Mouse (Mus musculus) testis, adult 2 months (tissue): ENCODE measurements at regions not wholly inside any gene's neighbourhood (a gene's known extent, or its start where the extent isn't known, plus 50 kb on each side); places are given as distances from the start of the nearest gene placed in this dataset.

Experiments
- H3K27ac ChIP-seq: fragments of 200-500 bp; 2 replicates; pipeline ENCODE4 v1.5.1; 2012; ENCODE audit warnings: low read depth, low read length; ENCODE audit not compliant: control insufficient read depth, insufficient read depth
- H3K27me3 ChIP-seq: fragments of 200-500 bp; 2 replicates; pipeline ENCODE4 v1.6.1; 2012; ENCODE audit warnings: mild to moderate bottlenecking, low read length, moderate library complexity; ENCODE audit not compliant: control insufficient read depth, insufficient read depth
- H3K36me3 ChIP-seq: fragments of 200-500 bp; 2 replicates; pipeline ENCODE4 v1.6.1; 2012; ENCODE audit warnings: mild to moderate bottlenecking, low read length; ENCODE audit not compliant: control insufficient read depth, insufficient read depth
- H3K4me1 ChIP-seq: fragments of 200-500 bp; 2 replicates; pipeline ENCODE4 v1.6.1; 2012; ENCODE audit warnings: low read length; ENCODE audit not compliant: control insufficient read depth, insufficient read depth
- H3K4me3 ChIP-seq: fragments of 200-500 bp; 2 replicates; pipeline ENCODE4 v1.5.1; 2012; ENCODE audit warnings: low read depth, mild to moderate bottlenecking, low read length, moderate library complexity, mixed read lengths; ENCODE audit not compliant: control insufficient read depth
- CTCF ChIP-seq: fragments of 200-500 bp; IDR thresholded peaks from 2 replicates; pipeline ENCODE4 v1.5.1; 2012; ENCODE audit warnings: low read depth, mild to moderate bottlenecking, inconsistent platforms, low read length, moderate library complexity; ENCODE audit not compliant: control insufficient read depth, insufficient read depth, insufficient replicate concordance
- POLR2A ChIP-seq: fragments of 200-500 bp; IDR thresholded peaks from 2 replicates; pipeline ENCODE4 v1.6.1; 2012; ENCODE audit warnings: low read depth, mild to moderate bottlenecking, inconsistent platforms, low read length, moderate library complexity; ENCODE audit not compliant: control insufficient read depth

DNA sequence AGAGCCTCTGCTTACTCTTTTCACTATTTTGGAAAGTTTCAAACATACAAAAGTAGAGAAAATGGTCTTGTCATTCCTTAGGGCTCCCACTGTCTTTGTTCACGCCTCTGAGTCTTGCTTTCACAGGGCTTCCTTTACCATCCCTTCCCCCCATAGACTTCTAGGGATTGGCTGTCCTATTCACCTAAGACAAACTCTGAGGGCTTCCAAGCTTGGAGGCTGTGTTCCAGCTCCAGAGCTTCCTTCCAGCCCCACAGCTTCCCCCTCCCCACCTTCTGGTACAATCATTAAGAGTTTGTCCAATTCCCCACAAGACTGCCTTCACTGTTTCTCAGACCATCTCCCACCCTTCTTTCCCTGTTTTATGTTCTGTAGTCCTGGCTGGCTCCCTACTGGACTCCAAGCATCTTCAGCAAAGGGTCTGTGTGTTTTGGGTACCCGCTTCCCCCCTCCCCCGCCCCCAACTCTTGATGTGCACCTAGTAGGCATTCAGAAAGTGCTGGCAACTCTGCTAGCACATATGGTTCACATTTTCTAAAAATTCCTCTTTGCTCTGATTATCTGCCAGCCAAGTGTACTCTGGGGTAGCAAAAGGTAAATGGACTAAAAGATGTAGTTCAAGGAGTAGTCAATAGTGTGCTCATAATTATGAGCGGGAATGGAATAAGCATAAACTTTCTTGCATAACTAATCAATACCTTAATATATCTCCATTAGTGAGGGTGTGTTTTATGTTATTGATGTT is 344.0 kb downstream of the Slc4a3 start:
- TF ChIP-seq POLR2A (no peak), CTCF (no peak)

GRCm38 (mm10) chr1:75890636-75891276 is 344.7 kb downstream of the Slc4a3 start:
- Histone ChIP-seq H3K27ac (no peak overlapping the region), H3K27me3 (no peaks in the 10 kb centered on the region), H3K4me1 (no peaks in the 10 kb centered on the region), H3K36me3 (no peaks in the 10 kb centered on the region), H3K4me3 (no peak overlapping the region)
- no peak for TF ChIP-seq CTCF
- TF ChIP-seq POLR2A: no peak

More for the DNA sequence above, 344.0 kb downstream of the Slc4a3 start:
- H3K4me1 ChIP-seq: no peaks in the 10 kb centered on the region
- H3K27ac ChIP-seq: no peak overlapping the region
- no peak overlapping the region for H3K4me3 ChIP-seq
- no peaks in the 10 kb centered on the region for H3K27me3 ChIP-seq
- H3K36me3 ChIP-seq: no peaks in the 10 kb centered on the region

DNA sequence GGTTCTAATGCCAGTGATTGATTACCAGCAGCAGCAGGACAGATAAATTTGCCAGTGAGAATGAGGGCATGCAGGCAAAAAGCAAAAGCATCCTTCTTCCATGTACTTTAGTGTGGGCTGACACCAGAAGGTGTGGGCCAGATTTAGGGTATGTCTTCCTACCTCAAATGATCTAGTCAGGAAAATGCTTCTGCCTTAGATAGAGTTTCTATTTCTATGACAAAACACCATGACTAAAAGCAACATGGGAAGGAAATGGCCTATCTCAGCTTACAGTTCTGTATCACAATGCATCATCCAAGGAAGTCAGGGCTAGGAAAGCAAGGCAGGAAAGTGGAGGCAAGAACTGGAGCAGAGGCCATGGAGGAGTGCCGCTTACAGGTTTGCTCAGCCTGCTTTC is 349.5 kb downstream of the Slc4a3 start:
- no peaks in the 10 kb centered on the region for H3K27me3 ChIP-seq
- H3K4me1 ChIP-seq: no peaks in the 10 kb centered on the region
- TF ChIP-seq POLR2A: no peak
- TF ChIP-seq CTCF: no peak
- H3K27ac ChIP-seq: no peak overlapping the region
- no peaks in the 10 kb centered on the region for H3K36me3 ChIP-seq
- no peak overlapping the region for H3K4me3 ChIP-seq

GRCm38 (mm10) chr1:75901146-75901545 is 355.1 kb downstream of the Slc4a3 start:
- no peaks in the 10 kb centered on the region for H3K36me3 ChIP-seq
- H3K4me1 ChIP-seq: no peaks in the 10 kb centered on the region
- H3K4me3 ChIP-seq: no peak overlapping the region
- H3K27me3 ChIP-seq: no peaks in the 10 kb centered on the region
- no peak for TF ChIP-seq CTCF
- TF ChIP-seq POLR2A: no peak
- H3K27ac ChIP-seq: no peak overlapping the region

DNA sequence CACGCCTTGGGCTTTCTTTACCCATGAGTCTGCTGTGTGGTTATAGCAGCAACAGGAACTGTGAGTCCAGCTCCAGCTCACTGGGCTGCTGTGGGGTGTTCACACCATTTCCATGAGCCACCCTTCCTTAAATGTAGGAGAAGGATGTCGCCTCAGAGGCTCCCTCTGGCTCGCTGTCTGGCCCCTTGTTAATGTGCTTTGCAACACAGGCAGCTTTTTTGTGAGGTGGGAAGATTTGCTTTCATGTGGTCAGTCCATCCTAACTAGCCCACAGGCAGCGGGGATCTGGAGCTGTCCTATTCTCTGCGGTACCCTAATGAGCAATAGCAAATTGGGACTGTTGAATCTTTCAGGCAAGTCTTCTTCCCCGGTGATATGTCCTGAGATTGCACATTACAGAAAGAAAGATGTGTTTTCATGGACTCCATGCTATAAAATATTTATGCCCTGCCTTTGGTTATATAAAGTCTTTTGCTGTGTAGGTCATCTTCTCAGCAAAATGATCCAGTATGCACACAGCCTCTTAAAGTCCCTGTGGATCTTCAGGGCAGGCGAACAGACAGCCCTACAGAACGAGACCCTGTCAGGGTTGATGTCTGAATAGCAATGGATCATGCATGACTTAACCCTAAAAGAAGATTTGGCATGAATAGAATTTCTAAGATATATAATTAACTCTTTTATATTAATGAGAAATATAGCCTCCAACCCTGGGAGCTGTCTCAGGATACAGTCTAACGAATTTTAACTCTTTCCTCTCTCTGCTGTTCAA is 359.8 kb downstream of the Slc4a3 start:
- H3K4me3 ChIP-seq: no peak overlapping the region
- no peaks in the 10 kb centered on the region for H3K36me3 ChIP-seq
- no peaks in the 10 kb centered on the region for H3K4me1 ChIP-seq
- H3K27ac ChIP-seq: no peak overlapping the region
- no peaks in the 10 kb centered on the region for H3K27me3 ChIP-seq
- TF ChIP-seq POLR2A (no peak), CTCF (no peak)

DNA sequence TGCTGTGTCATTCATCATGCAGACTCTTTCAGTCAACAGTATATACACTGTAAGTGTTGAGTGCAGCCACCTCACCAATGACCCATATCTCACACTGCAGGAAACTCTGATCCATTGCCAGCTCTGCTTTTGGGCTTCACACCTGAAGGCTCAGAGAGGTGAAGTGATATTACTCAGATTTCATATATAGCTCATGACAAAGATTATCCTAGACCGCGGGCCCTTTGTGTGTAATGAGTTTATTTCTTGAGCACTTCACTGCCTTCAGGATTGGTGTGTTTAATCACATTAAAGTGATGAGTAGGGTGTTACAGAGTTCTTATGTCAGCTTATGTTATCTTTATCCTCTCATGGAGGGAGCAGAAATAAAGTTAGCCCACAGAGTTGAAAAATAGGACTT is 369.2 kb downstream of the Slc4a3 start:
- no peaks in the 10 kb centered on the region for H3K27me3 ChIP-seq
- H3K4me3 ChIP-seq: no peak overlapping the region
- TF ChIP-seq POLR2A (no peak), CTCF (no peak)
- no peaks in the 10 kb centered on the region for H3K36me3 ChIP-seq
- no peak overlapping the region for H3K27ac ChIP-seq
- no peaks in the 10 kb centered on the region for H3K4me1 ChIP-seq

GRCm38 (mm10) chr1:75916181-75916580 is 370.1 kb downstream of the Slc4a3 start:
- H3K27me3 ChIP-seq: no peaks in the 10 kb centered on the region
- no peak for TF ChIP-seq CTCF
- TF ChIP-seq POLR2A: no peak

More at GRCm38 (mm10) chr1:75916181-75916580, 370.1 kb downstream of the Slc4a3 start:
- H3K4me3 ChIP-seq: no peak overlapping the region
- H3K27ac ChIP-seq: no peak overlapping the region
- H3K36me3 ChIP-seq: no peaks in the 10 kb centered on the region
- H3K4me1 ChIP-seq: no peaks in the 10 kb centered on the region
